Mouse (Mus musculus) cerebellum, postnatal 4 days (tissue): ENCODE results near the gene Gm48552.

Source experiments
- DNase-seq, 2 experiments: peaks; one replicate each; pipeline ENCODE4 v3.0.0; 2022; ENCODE audit warnings: low spot score in 2 of 2, mixed read lengths in 1 of 2

The Gm48552 gene

DNA sequence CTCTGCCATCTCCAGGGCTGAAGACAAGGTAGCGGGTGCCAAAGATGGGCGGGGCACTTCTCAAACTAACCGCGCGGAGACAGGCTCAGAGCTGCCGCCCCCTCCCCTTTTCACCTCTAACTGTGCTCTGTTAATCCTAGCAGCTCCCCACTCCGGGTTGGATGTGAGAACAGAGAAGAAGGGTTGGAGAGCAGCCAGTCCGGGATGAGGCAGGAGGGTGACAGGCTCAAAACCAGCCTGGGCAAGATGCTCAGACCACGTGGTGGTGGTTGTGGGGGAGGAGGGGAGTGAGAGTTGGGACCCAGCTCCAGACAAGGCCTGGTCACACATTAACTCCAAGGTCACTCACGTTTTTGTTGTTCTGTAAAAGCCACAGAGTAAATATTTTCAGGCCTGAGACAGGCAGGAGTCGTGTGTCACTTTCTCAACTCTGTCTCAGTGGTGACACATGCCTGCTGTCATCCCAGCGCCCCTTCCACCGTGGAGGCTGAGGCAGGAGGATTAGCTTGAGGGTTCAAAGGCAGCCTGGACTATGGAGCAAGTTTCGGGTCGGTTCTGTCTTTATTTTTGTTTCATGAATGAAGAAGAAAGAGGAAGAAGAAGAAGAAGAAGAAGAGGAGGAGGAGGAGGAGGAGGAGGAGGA lies 42.8 kb downstream of the Gm48552 start:
- DNase-seq: peak; percentile 21 to 47

DNA sequence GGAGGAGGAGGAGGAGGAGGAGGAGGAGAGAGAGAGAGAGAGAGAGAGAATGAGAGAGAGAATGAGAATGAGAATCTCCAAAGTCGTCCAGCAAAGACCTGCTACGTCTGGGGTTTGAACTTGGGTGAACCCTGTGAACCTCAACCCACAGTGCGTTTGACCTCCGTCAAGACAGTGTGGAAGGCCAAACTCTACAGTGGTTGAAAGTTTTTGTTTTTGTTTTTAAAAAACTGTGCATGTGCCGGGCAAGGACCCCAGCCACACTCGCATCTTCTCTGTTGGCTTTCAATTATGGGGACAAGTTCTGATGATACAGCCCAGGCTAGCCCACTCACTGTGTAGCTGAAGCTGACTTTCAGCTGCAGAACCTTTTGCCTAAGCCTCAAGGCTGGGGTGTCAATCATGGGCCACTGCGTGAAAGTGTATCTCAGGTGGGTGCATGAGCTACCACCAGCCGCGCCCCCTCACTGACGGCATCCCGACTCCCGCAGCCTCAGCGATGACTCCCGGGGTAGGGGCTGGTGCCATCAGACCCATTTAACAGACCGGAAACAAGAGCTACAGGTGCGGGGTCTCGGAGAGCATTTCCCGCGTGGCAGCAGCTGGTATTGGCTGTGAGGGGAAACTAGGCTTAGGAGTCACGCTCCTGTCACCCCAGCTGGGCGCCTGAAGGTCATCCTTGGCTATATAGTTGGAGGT lies 43.5 kb downstream of the Gm48552 start:
- peak in 1 of 2 experiments; percentile 13 for DNase-seq

DNA sequence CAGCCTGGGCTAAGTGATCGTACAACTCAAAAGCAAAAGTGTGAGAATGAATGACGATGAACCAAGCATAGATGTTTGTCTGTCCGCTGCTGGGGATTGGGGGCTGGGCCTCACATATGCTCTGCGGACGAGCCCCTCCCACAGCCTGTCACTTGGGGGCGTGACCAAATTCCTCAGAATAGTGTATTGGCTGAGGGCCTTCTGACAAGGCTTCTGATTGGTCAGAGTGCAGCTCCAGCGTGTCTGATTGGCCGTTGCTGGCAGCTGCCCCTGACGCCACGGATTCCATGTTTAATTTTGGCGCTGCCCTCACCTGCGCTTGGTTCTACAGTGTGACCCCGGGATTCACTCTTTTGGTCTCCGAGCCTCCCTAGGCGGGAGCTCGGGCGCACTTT lies 44.1 kb downstream of the Gm48552 start:
- DNase-seq: peak; percentile 76 to 88

DNA sequence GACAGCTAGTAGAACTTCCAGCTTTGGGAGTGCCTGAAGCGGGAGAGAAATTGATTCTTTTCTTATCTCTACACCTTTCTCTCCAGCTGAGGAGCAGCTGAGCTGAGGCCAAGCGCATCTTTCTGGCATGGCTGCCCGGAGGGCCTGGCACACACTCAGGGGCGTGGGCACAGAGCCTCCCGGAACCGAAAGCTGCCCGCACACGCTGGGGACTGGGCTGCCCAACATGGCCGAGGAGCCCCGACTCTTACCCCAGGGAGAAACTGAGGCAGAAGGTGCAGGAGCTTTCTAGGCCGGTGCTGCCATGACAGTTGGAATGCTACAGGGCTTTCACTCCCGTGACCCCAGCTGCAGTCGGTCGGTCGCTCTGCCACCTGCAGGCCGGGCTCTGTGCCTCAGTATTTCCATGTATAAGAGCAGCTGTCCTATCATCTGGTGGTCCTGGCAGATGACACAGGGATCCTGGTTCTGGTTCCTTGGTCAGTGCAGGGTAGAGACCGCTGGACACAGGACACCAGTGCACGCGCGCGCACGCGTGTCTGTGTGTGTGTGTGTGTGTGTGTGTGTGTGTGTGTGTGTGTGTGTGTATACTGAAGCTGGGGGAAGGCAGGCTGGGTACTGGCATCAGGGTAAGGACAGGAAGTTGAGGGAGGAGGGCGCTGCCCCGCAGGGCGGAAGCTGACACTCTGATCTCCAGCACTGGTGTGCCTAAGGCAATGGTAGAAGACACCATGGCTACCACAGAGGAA lies 44.9 kb downstream of the Gm48552 start:
- DNase-seq: peak; percentile 23 to 54

DNA sequence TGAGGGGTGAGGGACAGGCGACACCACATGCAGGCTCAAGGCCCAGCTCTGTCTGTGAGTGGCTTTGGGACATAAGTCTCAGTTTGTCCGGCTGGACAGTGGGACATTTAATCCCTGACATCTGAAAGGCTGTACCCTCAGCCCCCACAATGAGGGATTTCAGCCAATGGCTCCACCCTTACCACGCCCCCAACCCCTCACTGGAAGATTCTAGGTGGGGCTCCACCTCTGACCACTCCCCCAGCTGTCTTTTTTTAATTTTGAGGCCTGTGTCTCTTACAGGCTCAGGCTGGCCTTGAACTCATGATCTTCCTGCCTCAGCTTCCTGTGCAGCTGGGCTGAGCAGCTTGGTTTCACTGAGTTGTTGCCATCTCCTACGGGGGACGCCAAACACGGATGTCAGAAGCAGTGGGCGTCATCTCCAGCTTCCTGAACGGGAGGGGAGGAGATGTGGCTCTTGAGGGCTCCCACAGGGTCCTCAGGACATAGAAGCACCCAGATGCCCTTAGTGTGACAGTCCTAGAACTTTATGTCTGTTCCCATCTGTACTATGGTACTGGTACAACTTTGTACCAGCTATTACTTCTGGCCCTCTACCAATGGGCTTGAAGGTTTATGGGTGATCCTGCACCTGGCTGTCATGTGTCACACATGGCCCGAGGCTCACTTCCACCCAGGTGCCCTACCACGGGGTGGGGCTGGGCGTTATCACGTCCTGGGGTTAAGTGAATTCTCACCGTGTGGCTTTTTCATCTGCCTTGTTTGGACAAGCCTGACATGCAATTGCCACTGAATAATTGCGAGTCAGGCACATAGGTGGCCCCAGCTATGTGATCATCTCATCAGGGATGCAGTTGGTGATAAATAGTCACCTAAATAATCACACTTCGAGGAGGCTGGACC lies 45.8 kb downstream of the Gm48552 start:
- DNase-seq: peak; percentile 4 to 14

DNA sequence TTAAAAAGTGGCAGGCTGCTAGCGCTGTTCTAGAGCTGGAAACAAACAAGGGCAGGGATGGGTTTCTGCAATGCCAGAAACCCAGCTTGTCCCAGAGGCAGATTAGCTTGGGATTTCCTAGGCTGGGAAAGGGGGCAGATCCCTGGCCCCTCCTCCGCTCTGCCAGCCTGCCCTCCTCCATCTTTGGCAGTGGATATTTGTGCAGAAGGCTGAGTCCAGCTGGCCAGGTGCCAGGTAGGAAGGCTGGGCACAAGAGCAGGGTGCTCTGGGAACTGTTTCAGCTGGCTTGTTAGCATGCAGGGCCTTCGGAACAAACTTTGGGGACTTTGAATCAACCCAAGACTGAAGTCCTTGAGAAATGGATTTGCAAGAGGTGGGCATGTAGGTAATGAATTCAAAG lies 46.6 kb downstream of the Gm48552 start:
- peak; percentile 71 to 91 for DNase-seq
